Mouse (Mus musculus) olfactory bulb, adult 2 months (tissue): ENCODE measurements around the gene S100a6. TPM values are rescaled to one million over a fixed set of nuclear protein-coding genes. Genes with fewer than 3 reads are reported as not detected.

Experiments
- H3K27ac ChIP-seq: fragments of 200-500 bp; 2 replicates; pipeline ENCODE4 v1.5.1; 2012; ENCODE audit warnings: low read depth, low read length; ENCODE audit not compliant: insufficient read depth
- H3K4me1 ChIP-seq: fragments of 200-500 bp; 2 replicates; pipeline ENCODE4 v1.6.1; 2012; ENCODE audit warnings: low read length; ENCODE audit not compliant: control insufficient read depth, insufficient read depth
- H3K4me3 ChIP-seq: fragments of 200-500 bp; 2 replicates; pipeline ENCODE4 v1.5.1; 2012; ENCODE audit warnings: mild to moderate bottlenecking, low read depth, low read length, moderate library complexity; ENCODE audit not compliant: insufficient read depth
- CTCF ChIP-seq: fragments of 200-500 bp; IDR thresholded peaks from 2 replicates; pipeline ENCODE4 v1.5.1; 2012; ENCODE audit warnings: low read depth, mild to moderate bottlenecking, low read length, moderate library complexity; ENCODE audit not compliant: insufficient read depth
- POLR2A ChIP-seq: fragments of 200-500 bp; IDR thresholded peaks from 2 replicates; pipeline ENCODE4 v1.6.1; 2012; ENCODE audit warnings: mild to moderate bottlenecking, low read depth, low read length, moderate library complexity; ENCODE audit not compliant: insufficient read depth
- WGBS: fragments of 180-500 bp; shearing (Covaris S2); methylation state at CpG from one replicate; pipeline ENCODE4 v1.1.7; 2018; 5-methylcytosine and 5-hydroxymethylcytosine counted together
- polyA plus RNA-seq: library from polyadenylated mRNA; stranded (reverse); fragments of >200 nt; gene quantifications from 2 replicates; pipeline ENCODE4 v1.2.4, GENCODE M21; 2012; ENCODE audit warnings: low replicate concordance; ENCODE audit not compliant: missing spikeins, insufficient read depth, insufficient read length

Gene S100a6
- polyA plus RNA-seq, 1 experiment = not detected

DNA sequence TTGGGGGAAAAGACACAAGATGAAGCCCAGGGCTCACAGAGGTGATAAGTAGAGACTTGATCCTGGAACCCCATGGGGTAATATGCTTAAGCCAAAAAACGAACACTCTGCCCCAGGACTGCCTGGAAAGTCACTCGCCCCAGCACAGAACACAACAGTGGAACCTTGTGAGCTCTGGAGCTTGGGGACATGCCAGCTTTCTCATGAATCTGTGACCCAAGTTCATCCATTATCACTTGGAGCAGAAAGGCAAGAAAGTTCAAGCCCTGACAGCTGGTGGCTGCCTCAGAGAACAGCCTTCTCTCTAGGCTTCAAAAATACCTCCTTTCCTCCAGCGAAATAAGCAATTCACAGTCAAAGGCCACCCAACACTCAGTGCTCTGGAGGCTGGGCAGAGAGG is 13.3 kb upstream of the S100a6 start:
- 76% methylated on average over 3 of the region's 3 CpGs for WGBS
- Histone ChIP-seq H3K4me1 (peaks cover 29% of the 10 kb centered on the region), H3K4me3 (no peak overlapping the region), H3K27ac (no peak overlapping the region)
- TF ChIP-seq POLR2A (no peak), CTCF (no peak)

DNA sequence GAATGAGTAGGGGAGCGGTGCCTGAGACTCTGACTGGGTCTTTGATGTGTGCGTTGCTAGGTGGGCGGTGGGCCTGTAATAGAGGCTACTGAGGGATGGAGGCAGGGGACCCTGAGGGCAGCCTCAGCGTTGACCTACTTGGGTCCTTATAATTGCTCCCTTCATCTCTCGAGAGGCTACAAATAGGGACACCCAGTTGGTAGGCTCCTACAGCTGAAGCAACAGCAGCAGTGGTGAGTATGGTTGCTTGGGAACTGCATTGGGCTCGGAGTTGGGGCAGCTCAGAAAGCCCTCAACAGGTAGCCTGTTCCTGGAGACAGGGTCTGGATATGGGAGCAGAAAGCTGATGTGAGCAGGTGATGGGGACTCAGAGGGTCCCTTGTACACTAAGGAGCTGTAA is 12.6 kb upstream of the S100a6 start:
- no peak overlapping the region for H3K27ac ChIP-seq
- H3K4me1 ChIP-seq = peaks cover 35% of the 10 kb centered on the region
- no peak for TF ChIP-seq CTCF
- no peak for TF ChIP-seq POLR2A
- 72% methylated on average over 6 of the region's 6 CpGs for WGBS
- H3K4me3 ChIP-seq = no peak overlapping the region

DNA sequence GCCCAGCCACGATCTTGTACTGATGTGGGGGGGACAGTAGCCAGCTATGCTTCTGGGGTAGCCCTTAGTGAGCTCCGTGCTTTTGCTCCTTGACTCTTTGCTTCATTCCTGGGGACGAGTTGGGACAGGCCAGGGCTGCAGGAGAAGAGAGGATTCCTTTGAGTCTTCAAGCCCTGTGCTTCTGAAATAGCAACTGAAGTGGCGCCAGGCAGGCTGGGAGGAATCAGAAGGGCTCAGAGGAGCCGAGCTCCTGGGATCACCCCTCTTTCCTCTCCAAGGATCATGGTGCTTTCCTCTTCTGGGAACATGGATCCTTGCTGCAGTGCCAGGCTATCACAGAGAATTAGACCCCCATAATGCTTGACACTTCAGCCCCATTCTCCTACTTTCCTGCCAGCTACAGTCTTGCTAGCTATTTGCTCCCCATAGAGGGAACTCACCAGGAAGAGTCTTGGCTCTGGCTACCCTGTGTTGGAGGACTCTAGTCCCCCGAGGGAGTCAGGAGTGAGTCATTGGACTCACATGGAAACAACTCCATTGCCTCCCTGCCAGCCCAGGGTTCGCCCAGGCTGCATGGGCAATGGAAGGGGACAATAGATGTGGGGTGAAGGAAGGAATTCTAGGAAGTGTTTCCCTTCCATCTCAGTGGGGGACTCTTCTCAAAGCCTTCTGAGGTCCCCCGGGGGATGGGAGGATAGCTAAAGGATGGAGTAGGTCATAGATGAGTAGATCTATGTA is 12.1 kb upstream of the S100a6 start:
- WGBS = 68% methylated on average over 8 of the region's 8 CpGs
- Histone ChIP-seq H3K4me1 (peaks cover 35% of the 10 kb centered on the region), H3K27ac (no peak overlapping the region), H3K4me3 (no peak overlapping the region)
- TF ChIP-seq POLR2A (no peak), CTCF (no peak)

DNA sequence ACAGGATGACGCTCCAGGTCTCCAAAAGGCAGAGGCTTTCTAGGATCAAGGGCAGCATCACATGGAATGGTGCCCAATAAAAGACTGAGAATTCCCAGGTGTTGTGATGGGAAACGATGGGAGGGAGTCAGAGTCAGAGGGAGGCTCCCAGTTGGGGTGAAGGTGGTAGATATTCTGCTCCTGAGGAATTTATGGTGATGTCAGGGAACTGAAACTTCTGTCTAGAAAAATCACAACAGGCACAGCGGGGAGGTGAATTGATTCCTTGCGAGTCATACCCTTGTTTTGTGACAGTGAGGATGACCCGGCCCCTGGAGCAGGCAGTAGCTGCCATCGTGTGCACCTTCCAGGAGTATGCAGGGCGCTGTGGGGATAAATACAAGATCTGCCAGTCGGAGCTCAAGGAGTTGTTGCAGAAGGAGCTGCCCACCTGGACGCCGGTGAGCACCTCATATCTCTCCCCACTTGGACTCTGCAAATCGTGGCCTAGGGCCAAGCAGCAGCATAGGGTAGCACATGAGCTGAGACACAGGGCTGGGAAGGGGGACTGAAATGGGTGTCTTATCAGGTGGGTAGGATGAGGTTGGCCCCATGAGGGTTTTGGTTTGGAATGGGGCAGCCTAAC is 11.1 kb upstream of the S100a6 start, which contains the start of gene Gm42674:
Gene Gm42674 (plus strand): TSS at position 419 of the 625 bp plus-strand sequence.
- H3K4me1 ChIP-seq = peaks cover 38% of the 10 kb centered on the region
- H3K4me3 ChIP-seq = no peak within 1 kb of the TSS
- no peak within 1 kb of the TSS for H3K27ac ChIP-seq
- no peak for TF ChIP-seq POLR2A
- TF ChIP-seq CTCF = no peak
- WGBS = 92% methylated on average over 11 of the region's 11 CpGs

DNA sequence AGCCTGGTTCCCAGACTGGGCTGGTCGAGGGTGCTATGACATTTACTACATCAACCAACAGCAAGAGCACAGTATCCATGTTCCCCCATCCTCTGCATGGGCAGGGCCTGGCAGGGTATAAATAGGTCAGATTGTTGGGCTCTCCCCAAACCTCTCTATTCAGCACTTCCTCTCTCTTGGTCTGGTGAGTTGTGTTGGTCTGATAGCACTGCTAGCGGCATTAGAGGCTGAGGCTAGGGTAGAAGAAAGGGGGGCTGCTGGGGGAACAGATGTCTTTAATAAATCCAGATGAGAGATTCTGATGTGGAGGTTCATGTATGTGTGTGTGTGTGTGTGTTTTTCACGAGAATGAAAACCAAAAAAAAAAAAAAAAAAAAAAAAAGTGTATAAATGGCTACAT is 9.1 kb upstream of the S100a6 start, which contains the start of gene S100a4:
Gene S100a4 (plus strand): TSS at position 149 of the 400 bp plus-strand sequence.
- Histone ChIP-seq H3K4me3 (no peak within 1 kb of the TSS), H3K4me1 (peaks cover 38% of the 10 kb centered on the region), H3K27ac (peak within 1 kb of the TSS; percentile 27; the same call in 1 of the 2 replicates)
- TF ChIP-seq CTCF = no peak
- TF ChIP-seq POLR2A = no peak
- WGBS = 41% methylated on average over 3 of the region's 3 CpGs

DNA sequence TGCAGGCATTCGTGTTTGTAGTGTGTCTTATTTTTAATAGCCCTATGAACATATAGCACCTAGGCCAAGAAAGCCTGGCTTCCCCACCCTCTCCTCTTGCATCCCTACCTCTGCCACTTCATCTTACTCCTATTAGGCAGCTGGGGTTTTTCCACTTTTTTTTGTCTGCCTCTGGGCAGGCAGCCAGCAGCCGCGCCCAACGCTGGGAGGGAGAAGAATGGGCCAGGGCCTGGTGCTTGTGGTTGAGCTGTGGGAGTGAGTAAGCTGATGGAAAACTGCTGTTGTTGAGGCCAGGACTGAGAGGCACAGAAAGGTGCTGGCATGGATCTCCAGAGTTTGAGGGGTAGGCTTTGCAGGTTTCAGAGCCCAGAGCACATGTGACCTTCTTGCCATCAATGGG is 8.3 kb upstream of the S100a6 start:
- Histone ChIP-seq H3K27ac (peak overlapping the region; percentile 27; the same call in 1 of the 2 replicates), H3K4me1 (peaks cover 36% of the 10 kb centered on the region), H3K4me3 (no peak overlapping the region)
- 6% methylated on average over 4 of the region's 4 CpGs for WGBS
- no peak for TF ChIP-seq CTCF
- no peak for TF ChIP-seq POLR2A

DNA sequence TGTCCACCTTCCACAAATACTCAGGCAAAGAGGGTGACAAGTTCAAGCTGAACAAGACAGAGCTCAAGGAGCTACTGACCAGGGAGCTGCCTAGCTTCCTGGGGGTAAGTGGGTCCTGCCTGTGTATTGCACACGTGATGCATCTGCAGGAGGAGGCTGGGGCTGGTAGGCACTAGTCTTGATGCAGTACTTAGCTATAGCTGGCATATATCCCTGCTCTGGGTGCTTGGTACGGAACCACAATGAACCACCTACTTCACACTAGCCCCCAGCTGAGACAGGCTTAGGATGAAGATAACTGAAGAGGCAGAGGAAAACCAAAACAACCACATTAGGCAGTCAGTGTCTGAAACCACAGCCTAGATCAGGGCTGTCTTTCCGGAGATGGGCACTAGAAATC is 7.6 kb upstream of the S100a6 start:
- Histone ChIP-seq H3K27ac (no peak overlapping the region), H3K4me1 (peaks cover 32% of the 10 kb centered on the region), H3K4me3 (no peak overlapping the region)
- WGBS = 77% methylated on average over 3 of the region's 3 CpGs
- TF ChIP-seq POLR2A = no peak
- no peak for TF ChIP-seq CTCF

DNA sequence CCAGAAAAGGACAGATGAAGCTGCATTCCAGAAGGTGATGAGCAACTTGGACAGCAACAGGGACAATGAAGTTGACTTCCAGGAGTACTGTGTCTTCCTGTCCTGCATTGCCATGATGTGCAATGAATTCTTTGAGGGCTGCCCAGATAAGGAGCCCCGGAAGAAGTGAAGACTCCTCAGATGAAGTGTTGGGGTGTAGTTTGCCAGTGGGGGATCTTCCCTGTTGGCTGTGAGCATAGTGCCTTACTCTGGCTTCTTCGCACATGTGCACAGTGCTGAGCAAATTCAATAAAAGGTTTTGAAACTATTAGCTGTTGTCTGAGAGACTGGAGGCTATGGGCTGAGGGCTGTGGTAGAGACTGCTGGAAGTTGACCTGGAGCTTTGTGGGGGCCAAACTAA is 6.9 kb upstream of the S100a6 start:
- 90% methylated on average over 2 of the region's 2 CpGs for WGBS
- Histone ChIP-seq H3K27ac (no peak overlapping the region), H3K4me1 (peaks cover 25% of the 10 kb centered on the region), H3K4me3 (no peak overlapping the region)
- TF ChIP-seq POLR2A (no peak), CTCF (no peak)

DNA sequence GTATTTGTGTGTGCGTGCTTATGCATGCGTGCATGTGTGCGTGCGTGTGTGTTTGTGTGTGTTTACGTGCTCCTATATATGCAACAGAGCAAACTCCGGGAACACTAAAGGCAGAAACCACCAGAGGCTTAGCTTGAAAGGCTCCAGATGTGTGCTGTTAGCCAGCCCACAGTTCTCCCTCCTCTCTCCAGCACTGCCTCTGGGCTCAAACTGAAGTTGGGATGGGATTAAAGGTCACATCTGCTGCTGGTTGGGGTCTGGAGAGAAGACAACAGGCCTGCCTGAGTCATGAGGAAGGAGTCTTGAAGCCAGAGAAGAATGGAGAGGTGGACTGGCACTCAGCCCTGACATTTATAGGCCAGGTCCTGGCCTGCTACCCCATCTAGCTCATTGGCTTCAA is 6.5 kb upstream of the S100a6 start:
- WGBS = 88% methylated on average over 6 of the region's 6 CpGs
- TF ChIP-seq POLR2A (no peak), CTCF (no peak)
- no peak overlapping the region for H3K27ac ChIP-seq
- no peak overlapping the region for H3K4me3 ChIP-seq
- H3K4me1 ChIP-seq = peaks cover 23% of the 10 kb centered on the region

DNA sequence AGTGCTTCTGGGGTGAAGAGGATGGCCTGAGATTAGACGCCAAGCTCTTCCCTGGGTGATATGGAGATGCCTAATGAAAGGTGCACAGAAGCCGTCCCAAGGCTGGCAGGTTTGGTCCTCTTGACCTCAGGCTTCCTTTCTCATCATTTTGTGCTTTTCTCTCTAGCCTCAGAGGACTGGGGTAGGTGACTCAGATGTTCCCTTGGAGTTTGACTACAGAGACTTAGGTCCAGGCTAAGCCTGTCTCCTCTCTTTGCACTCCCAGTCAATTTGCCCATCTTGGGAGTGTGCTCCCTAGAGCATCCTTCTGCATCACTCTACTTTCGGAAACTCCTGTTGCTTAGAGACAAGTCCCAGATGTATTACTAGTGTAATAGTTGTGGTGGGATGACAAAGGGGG is 5.3 kb upstream of the S100a6 start:
- H3K27ac ChIP-seq = no peak overlapping the region
- 89% methylated on average over 3 of the region's 3 CpGs for WGBS
- peaks cover 19% of the 10 kb centered on the region for H3K4me1 ChIP-seq
- TF ChIP-seq CTCF (no peak), POLR2A (no peak)
- H3K4me3 ChIP-seq = no peak overlapping the region
